Mouse (Mus musculus) stomach, postnatal 0 days (tissue): ENCODE measurements at regions not wholly inside any gene's neighbourhood (a gene's known extent, or its start where the extent isn't known, plus 50 kb on each side); places are given as distances from the start of the nearest gene placed in this dataset.

Source experiments
- CTCF ChIP-seq: IDR thresholded peaks from 2 replicates; pipeline ENCODE4 v1.5.1; 2016; ENCODE audit warnings: antibody characterized with exemption, low read depth, mild to moderate bottlenecking, moderate library complexity
- EP300 ChIP-seq: optimal IDR thresholded peaks from 2 replicates; pipeline ENCODE3; 2016; ENCODE audit warnings: antibody characterized with exemption

- TF ChIP-seq CTCF (no peak), EP300 (no peak)
Observed at GRCm38 (mm10) chr3:35146681-35147080, 496.5 kb downstream of the Sox2 start.
